Mouse (Mus musculus) layer of hippocampus, adult 9-10 months (tissue): ENCODE data around the gene Trim42.
A peak's percentile ranks its signal among the peaks of the same experiment; 100 is the strongest.

Source experiments
- DNase-seq: peaks from one replicate; pipeline ENCODE4 v3.0.0; 2022; ENCODE audit warnings: low spot score

The Trim42 gene

GRCm38 (mm10) chr9:97369591-97369990, at the start of gene Trim42:
TSS of gene Trim42 (minus strand) at chr9:97369958.
- no peak for DNase-seq

GRCm38 (mm10) chr9:97414876-97415668, 45.3 kb upstream of the Trim42 start:
- no peak for DNase-seq

GRCm38 (mm10) chr9:97408142-97408541, 38.4 kb upstream of the Trim42 start:
- DNase-seq, result no peak

GRCm38 (mm10) chr9:97356441-97356840, 13.3 kb downstream of the Trim42 start:
- DNase-seq, result no peak

- no peak for DNase-seq
These were observed 24.9 kb downstream of the Trim42 start for GRCm38 (mm10) chr9:97344767-97345297.

- no peak for DNase-seq
These were observed 28.0 kb downstream of the Trim42 start for GRCm38 (mm10) chr9:97341772-97342171.

- peak; percentile 69 for DNase-seq
These were observed 46.9 kb downstream of the Trim42 start for GRCm38 (mm10) chr9:97322846-97323245.

- no peak for DNase-seq
These were observed 47.6 kb downstream of the Trim42 start for GRCm38 (mm10) chr9:97322120-97322519.

- no peak for DNase-seq
These were observed 54.2 kb downstream of the Trim42 start for GRCm38 (mm10) chr9:97315421-97316055.

GRCm38 (mm10) chr9:97311614-97312013, 58.1 kb downstream of the Trim42 start:
- no peak for DNase-seq

- DNase-seq, result no peak
These were observed 60.2 kb downstream of the Trim42 start for GRCm38 (mm10) chr9:97309509-97310053.

- no peak for DNase-seq
These were observed 61.9 kb downstream of the Trim42 start for GRCm38 (mm10) chr9:97307705-97308485.
